Mouse (Mus musculus): ENCODE measurements around the gene Pip5kl1.

Gene Pip5kl1

DNA sequence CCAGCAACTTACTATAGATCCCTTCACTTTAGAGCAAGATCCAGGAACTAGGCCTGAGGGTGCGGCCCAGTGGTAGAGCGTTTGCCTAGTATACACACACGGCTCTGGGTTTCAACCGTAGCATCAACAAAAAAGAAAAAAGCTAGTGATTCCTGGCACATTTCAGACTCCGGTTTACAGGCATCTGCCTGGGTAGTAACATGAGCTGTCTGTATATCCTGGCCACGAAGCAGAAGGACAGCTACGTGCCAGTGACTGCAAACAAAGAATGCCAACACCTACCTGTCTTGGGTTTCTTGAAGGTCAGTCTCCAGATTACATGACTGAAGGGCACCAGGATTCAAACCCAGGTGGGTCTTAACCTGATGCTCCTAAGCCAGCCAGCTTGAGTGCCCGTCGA is 25.4 kb upstream of the Pip5kl1 start:
- DNase-seq = no peak

DNA sequence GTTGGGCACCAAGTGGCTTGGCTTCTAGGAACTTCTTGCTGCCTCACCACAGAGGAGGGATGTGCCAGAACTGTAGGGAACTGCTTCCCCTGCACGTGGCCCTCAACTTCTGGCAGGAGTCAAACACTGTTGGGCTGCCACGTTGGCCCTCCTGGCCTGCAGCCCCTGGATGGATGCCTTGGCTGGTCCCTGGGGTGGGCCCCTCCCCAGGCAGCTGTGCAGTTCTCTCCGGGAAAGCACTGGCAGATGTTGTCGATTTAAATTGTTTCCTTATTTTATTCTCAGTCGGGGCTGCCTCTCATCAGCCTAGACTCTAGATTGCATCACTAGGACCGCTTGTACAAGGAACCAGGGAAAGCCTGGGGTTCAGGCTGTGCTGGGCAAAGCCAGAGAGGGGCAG is 24.8 kb upstream of the Pip5kl1 start:
- no peak for DNase-seq

DNA sequence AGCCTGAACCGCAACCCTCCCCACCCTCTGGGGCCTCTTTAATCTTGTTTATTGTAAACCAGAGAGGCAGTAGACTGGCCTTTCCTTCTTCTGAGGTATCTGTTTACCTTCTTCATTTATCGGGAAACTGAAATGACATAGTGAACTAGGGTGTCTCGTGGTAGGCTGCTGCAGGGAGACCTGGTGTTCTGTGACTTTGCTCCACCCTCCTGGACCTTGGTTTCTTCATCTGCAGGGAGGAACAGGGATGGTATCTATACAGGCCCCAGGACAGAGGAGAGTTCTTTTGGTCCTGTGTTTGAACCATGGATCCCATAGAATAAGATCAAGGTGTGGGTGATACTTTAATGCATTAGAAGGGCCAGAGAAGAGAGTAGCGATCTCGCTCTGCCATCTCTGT is 23.4 kb upstream of the Pip5kl1 start:
- no peak for DNase-seq

DNA sequence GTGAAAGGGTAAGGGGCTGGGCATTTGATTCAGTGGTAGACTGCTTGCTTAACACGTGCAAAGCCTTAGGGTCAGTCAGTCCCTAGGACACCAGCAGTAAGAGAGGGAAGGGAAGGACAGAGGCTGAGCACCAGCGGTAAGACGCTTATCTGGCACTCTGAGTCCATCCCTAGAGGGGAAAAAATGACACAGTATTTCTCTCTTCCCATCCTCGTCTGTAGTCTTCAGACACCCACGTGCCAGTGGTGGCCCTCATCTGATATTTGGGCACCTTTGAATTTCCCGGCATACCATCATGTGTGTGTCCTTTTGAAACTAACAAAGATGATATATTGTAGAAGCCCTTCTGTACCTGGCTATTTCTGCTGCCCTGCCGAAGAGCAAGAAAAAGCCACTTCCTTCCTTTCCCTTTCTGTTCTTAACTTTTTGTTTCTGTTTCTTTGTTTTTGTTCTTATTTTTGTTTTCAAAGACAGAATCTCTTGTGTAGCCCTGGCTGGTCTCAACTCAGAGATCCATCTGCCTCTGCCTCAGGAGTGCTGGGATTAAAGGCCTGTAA is 20.9 kb upstream of the Pip5kl1 start:
- no peak for DNase-seq

DNA sequence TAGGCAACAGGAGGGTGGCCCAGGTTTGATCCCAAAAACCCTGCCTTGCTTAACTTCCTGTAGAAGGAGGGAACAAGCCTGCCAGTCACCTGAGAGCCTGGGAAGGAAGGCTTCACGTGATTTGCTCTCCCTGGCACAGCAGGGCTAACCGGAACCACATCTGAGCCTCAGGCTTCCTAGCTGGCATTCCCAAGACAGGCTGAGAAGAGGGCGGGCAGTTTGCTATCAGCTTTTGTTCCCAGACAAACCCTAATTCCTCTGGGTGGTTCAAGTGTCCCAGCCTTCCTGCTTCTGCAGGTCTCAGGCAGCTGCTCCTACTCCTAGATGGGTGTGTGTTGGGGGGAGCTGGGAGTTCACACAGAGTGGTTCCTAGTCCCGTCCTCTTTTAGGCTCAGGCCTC is 19.1 kb upstream of the Pip5kl1 start:
- no peak for DNase-seq

DNA sequence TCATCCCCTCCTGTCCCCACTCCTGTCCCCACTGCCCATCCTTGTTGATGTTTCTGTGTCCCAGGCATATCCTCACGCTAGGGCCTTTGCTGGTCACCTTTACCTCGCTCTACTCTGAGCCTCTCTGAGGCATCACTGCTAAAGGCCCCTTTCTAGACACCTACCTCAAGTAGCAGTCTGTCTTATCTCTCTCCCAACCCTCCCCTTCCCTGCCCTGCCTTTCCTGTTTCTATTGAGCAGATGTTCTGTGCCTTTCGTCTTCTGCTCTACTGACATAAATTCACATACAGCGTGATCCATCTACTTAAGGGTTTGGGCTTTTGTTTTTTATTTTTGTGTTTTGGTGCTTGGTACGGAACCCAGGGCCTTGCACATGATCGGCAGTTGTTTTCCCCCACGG is 18.6 kb upstream of the Pip5kl1 start:
- no peak for DNase-seq

DNA sequence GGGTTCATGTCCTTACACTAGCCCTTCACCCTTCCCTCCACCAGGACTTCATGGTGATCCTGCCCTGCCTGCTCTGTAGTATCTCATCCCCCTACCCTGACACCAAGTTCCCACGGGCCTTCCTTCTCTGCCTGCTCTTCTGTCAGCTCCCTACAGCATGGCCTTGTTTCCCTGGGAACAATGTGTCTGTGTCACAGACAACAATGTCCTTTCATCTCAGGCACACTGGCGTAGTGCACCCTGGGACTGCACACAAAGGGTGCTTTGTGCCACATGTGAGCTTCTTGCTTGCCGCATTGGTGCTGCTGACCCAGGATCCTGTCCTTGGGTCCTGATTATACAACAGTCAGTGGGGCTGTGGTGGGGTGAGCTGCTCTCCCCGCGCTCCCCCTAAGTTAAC is 15.0 kb upstream of the Pip5kl1 start:
- DNase-seq = no peak

DNA sequence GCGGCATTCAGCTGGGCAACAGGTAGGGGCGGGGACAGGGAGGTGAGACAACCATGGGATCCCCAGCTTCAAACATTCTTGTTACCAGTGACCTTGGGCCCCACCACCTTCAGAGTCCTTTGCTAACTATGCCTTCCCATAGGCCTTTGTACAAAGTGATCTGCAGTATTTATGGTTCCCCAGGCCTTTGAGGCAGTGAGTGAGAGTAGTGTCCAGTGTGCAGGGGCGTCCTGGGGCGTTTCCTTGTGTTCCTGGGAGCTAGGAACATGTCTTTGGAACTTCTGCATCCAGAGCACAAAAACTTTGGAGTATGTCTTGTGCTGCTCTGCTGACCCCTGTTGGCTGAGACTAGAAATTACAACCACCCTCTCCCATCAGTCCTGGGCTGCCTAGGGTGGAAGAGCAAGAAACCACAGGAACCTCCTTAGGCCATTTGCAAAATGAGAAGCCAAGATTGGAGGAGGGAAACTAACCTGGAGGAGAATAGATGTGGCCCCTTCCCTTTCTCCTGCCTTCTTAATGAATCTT is 8.0 kb upstream of the Pip5kl1 start:
- DNase-seq = peak; percentile 77

DNA sequence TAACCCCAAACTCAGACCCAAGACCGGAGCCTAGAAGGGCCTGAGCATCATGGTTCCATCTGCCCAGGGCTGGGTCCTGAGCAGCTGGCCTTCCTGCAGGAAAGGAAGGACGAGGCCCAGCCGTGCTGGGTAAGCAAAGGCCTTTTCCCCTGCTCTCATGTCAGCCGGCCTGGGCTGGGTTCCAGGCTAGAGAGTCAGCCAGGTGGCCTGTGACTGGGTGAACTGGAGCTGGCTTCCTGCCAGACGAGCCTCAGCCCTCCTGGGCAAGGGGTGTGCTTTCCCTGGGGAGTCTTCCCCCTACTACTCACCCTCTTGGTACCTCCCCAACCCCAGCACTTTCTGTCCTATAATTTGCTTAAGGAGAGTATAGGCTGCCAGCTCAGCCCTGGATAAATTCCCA is 6.4 kb upstream of the Pip5kl1 start:
- DNase-seq = peak; percentile 55

DNA sequence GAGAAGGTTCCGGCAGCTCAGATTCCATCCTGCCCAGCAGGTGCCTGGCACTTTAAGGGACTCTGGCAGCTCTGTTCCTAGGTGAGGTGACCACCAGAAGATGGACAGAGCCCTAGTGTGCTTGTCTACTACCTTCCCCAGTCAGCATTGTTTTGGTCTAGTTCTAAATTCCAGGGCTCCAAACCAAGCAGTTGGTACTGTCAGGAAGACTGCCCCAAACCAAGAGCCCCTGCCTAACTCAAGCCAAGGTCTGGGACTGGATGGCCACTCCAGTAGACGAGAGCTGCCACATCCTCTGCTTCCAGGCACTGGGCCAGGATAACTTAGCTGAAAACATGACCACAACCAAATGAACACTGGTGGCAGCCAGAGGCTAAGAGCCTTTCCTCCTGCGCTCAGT is 5.7 kb upstream of the Pip5kl1 start:
- DNase-seq = no peak

DNA sequence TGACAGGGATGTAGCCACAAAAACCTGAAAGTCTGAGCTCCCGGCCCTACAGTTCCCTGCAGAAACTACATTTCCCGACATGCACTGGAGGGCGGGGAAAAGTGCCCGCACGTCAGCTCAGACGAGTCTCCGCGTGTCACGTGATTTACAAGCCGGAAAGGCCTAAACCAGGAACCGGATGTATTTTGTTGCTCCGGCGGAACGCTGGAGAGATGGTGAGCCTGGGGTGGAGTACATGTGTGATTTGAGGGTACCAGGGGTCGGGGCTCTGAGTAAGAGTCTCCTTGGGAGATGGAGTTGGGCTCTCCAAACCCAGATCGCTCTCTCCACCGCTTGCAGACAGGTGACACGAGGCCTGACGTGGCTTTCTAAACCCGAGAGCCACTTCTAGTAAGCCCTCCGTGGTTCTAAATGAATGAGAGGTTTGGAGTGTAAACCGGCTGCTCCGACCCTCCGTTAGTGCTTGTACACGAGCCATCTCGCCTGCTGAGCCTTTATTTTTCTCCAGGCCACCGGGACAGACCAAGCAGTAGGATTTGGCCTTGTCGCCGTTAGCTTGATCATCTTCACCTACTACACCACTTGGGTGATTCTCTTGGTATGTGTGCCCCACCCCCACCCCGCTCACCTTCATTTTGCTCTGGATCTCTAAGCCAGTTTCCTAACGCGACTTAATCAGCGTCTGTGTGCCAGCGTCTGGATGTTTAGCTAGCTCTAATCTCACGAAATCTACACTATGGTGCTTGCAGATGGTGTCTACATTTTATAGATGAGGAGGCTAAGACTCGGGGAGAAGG is 3.7 kb upstream of the Pip5kl1 start, which contains the start of gene Dpm2:
TSS of gene Dpm2 (plus strand) at position 161 of the 797 bp plus-strand sequence.
- DNase-seq = peak; percentile 94

DNA sequence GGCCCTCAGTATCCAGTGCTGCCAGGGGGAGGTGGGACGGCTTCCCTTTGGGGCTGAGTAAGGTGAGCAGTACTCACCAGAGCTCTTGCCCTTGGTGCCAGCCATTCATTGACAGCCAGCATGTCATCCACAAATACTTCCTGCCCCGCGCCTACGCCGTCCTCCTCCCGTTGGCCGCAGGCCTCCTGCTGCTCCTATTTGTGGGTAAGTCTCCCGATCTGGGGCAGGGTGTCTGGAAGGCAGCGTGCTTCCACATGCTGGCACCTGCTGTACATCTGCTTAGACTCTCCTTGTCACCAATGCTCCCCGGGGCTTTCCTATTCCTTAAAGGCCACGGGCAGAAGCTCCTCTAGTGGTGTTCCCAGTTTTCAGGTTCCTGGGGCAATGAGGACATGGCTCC is 2.4 kb upstream of the Pip5kl1 start:
- DNase-seq = no peak

DNA sequence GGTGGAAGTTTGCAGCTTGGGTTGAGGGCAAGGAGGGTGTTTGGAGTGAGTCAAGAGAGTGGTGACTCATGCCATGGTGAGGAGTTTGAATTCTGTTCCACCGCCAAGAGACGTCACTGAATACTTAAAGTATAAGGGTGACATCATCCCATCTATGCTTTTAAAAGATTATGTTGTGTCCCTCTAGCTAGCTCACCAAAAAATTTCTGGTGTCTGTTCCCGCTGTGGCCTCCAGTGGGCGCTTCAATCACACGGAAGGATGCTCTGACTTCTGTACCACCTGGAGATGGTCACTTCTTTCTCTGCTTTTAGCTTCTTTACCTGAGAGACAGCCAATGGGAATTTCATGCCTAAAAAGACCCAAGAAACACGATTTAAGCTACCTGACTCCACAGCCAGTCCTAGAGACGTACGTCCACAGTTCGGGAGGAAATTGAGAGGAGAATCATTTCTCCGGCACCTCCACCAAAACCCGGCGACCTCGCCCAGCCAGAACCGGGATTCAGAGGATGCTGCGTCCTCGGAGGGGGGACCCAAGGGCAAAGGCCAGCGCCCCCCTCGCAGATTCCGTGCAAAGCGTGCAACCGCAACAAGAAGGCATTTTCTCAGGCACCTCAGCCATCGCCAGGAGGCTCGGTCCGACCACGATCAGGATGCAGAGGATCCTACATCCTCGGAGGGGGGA is 446 bp downstream of the Pip5kl1 start:
- DNase-seq = peak; percentile 53

DNA sequence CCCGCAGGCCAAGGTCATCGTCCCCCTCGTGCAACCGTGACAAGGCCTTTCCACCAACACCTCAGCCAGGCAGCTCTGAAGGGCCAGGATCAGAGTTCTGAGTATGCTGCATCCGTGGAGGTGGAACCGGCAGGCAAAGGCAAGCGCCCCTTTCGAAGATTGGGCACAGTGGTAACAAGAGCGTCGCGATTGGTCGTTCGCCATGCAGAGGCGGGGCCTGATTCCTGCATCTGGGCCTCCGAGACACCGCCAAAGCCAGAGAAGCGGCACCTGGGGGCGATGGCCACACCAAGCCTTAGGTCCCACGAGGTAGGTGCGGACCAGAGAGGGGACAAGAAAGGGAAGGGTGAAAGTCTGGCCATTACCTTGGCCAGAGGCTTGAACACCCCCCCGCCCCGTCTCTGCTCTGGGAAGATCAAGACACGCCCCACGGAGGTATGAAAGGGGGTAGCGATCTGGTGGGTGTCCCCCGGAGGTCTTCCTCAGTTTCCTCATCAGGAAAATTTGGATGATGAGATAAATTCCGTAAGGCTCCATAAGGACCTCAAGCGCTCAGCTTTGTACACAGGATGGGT is 1.1 kb downstream of the Pip5kl1 start, which contains the start of gene 9430097D07Rik:
TSS of gene 9430097D07Rik (minus strand) at position 99 of the 575 bp plus-strand sequence.
- peak; percentile 26 for DNase-seq

DNA sequence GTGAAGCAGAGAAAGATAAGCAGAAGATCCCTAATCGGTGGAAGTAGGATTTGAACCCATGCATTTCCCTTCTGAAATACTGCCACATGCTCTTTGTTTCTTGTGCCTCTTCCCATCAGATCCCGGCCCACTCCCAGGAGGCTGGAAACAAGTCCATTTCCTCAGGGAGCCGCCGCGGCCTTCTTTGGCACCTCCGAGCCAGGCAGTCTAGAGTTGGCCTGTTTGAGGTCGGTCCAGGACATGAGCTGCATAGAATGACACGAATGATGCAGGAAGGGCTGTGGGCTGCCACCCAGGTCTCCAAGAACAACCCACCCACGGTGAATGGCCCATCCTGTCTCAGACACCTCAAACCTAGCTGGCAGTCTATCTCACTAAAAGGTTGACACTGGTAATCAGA is 1.9 kb downstream of the Pip5kl1 start:
- no peak for DNase-seq

DNA sequence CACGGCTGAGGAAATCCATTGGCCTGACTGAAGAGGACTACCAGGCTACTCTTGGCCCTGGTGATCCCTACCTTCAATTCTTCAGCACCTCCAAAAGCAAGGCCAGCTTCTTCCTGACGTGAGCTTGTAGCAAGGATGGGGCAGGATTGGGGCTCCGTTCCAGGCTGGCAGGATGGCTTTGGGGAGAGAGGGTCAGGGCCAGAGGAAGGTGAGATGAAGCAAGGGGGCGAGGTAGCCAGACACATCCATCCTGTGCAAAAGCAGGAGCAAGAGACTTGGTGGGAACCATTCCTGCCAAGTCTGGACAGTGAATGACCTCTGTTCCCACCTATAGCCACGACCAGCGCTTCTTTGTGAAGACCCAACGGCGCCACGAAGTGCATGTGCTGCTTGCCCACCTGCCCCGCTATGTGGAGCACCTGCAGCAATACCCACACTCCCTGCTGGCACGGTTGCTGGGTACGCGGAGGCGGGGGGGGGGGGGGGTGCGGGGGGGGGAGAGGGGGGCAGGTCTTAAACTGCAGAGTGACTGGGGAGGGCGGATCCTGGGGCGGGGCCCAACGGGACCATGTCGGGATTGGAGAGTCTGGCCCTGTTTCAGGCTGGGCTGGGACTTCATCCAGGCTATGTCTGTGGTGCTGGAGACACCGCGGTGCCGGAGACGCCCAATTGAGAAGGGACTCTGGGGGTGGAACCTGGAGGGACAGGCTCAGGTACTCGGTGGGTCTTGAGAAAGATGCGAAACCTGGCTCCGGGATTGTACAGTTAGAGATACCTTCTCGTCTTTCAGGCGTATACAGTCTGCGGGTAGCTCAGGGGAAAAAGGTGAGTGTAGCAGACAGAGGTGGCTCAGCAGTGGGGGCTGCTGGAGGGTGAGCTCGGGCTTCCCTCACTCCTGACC is 3.8 kb downstream of the Pip5kl1 start:
- peak; percentile 62 for DNase-seq

DNA sequence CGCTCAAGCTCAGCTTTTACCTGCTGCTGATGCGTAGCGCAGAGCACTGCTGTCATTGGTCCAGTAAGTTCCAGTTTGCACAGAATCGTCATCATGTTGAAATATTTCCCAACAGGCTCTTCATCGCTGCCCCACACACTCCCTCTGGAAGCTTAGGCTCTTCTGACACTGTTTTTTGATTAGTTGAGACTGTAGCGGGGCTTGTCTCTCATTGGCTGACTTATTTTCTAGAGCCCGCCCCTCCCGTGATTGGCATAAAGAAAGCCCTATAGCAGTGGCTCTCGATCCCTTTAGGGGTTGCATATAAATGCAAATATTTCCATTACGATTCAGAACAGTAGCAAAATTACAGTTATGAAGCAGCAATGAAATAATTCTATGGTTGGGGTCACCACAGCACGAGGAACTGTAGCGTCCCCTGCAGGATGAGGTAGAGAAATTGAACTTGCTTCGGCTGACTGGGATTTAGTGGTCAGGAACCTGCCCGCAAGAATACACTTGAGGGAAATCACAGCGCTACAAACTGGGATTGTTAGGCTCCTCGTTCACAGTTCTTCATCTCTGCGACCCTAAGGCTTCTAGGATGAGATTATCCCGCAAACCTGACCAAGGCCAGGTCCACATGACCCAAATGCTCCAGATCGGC is 7.0 kb downstream of the Pip5kl1 start:
- peak; percentile 52 for DNase-seq

DNA sequence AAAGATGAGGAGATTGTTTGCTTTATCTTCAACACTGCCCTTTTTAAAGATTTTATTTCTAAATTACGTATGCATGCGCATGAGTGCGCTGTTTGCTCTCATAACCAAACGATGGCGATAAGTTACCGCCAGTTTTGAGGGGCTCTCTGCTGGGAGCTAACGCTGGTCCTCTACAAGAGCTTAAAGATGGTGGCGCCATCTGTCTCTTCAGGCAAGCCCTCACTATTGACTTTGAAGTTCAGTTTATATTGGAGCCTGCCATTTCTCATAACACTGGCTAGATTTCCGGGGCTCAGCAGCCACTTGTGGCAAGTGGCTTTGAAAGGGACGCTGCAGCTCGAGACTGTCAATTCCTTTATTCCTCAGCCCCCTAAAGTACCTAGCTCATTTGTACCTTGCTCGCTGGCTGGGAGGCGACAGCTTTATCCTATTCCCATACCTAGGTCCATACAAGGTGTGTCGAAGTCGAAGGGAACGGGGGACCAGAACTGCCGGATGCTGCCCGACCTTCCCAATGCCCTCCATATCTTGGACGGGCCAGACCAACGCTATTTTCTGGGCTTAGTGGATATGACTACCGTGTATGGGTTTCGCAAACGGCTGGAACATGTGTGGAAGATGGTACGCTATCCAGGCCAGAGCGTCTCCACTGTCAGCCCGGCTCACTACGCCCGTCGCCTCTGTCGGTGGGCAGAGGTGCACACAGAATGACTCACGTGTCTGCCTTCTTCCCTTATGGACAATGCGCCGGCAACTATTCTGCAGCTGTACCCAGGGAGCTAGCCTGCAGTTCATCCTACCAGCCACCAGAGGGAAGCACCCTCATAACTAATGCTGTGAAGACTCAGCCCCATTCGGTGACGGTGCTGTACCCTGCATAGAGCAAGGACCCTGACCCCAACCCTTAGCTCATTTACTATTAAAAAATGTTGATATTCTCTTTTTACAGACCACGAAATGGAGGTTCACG is 8.5 kb downstream of the Pip5kl1 start:
- peak; percentile 88 for DNase-seq

DNA sequence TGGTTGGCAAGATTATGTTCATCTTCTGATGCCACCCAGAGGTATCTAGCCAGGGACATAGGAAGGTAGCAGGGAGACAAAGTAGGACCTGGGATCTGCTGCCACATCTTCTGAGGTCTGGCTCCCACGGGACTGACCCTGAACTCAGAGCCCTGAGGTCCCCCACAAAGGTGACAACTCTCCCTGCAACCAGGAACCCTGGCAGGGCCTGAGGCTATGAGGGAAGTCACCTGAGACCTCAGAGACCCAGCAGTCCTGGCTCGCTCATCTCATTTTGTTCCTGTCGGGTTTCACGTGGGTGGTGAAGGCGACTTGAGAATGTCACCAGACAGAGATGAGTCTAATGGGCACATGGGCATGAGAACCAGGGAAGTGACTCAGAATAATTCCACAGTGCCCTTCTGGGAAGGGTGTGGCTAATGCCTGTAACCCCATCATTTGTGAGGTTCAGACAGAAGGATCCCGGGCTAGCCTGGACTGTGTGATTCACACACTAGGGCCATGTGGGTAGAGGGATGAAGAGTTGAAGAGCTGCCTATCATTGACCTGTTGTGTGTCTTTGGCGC is 10.6 kb downstream of the Pip5kl1 start:
- DNase-seq = no peak

DNA sequence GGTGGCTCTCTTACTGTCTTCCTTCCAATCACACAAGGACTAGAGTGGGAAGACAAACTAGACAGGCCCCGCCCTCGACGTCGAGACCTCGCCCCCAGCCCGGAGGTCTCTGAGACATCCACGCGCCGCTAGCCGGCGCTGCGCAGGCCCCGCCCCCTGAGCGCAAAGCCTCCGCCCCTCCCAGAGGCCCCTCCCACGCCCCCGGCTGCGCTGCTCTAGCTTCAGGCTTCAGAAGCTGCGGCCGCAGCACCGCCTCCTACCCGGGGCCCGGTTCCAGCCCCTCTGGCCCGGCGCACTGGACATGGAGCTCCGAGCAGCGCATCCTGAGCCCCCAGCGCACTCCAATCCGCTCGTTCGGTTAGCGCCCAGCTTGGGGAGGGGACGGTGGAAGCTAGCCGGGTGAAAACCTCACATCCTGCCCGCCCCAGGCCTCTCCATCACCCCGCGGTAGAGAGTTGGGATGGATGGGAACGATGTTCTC is 12.3 kb downstream of the Pip5kl1 start, which contains the start of gene St6galnac4:
TSS of gene St6galnac4 (plus strand) at position 225 of the 481 bp plus-strand sequence.
- DNase-seq = peak; percentile 94

Data from kidney, postnatal 14 days (tissue).